Mouse (Mus musculus) induced T-regulatory cell, adult 2 months (primary cell): ENCODE measurements around the gene Celf5.
A peak's percentile ranks its signal among the peaks of the same experiment; 100 is the strongest.

Experiments used
- DNase-seq: peaks from one replicate; pipeline ENCODE4 v3.0.0-alpha.2; 2012; ENCODE audit warnings: low read depth

Celf5 gene

DNA sequence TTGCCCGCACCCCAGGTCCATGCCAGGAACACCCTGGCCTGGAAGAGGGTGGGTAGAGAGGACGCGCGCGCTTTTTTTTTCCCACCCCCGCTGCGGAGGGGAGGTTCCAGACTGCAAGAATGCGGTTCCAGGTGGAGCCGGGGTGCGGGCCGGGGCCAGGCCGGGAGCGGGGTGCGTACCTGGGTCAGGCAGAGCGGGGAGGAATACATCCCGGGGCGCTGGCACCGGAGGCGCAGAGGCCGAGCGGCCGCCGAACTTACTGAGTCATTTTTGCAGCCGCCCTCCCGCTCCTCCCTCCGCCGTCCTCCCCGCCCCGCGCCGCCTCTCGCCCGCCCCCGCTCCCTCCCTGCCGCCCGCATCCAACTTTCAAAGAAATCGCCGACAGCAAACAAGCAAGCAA lies 55.6 kb downstream of the Celf5 start:
- DNase-seq: peak; percentile 62

DNA sequence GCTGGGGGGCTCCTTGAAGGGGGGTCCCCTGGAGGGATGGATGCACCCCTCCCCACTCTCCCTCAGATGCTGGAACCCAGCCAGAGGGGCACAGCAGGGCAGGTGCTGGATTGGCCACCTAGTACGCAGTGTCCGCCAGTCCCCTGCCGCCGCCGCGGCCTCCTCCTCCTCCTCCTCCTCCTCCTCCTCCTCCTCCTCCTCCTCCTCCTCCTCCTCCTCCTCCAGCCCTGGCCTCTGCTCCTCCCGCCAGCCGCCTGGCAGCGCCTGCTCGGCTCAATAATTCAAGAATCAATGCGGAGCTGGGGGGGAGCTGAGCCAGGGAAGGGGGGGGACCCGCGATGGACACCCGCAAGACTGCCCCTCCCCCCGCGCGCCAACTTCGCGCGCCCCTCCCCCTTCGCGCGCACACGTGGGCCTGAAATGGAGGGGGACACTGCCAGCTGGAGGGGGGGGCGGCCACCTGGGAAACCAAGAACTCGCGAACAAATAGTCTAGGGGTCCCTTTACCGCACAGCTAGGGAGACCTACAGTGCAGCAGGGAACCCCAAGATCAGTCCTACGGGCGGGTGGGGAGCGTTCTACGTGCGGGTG lies 56.3 kb downstream of the Celf5 start:
- DNase-seq: no peak

DNA sequence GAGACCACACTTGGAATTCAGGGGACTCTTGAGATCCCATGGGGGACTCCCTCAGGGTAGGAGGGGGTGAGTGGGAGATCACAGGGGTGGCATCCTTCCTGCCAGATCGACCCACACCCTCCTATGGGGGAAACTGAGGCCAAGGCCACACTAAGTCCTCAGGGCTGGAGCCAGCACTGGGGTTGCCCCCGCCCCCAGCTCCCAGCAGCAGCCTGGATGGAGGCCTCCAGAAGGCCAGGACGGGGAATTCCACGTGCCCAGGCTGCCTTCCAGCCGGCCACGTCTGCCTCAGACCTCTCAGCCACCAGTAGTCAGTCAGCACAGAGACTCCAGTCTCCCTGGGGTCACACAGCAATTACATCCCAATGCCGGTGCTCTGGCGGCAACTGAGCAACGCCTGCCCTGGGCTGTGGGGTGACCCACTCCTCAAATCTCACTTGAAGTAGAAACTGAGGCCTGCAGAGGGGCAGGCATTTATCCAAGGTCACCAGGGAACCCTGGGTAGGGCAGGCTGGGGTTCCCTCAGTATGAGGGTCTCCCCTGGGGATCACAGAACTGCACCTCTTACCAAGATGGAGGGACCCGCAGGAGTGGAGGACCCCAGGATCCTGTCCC lies 57.2 kb downstream of the Celf5 start:
- DNase-seq: peak; percentile 19

DNA sequence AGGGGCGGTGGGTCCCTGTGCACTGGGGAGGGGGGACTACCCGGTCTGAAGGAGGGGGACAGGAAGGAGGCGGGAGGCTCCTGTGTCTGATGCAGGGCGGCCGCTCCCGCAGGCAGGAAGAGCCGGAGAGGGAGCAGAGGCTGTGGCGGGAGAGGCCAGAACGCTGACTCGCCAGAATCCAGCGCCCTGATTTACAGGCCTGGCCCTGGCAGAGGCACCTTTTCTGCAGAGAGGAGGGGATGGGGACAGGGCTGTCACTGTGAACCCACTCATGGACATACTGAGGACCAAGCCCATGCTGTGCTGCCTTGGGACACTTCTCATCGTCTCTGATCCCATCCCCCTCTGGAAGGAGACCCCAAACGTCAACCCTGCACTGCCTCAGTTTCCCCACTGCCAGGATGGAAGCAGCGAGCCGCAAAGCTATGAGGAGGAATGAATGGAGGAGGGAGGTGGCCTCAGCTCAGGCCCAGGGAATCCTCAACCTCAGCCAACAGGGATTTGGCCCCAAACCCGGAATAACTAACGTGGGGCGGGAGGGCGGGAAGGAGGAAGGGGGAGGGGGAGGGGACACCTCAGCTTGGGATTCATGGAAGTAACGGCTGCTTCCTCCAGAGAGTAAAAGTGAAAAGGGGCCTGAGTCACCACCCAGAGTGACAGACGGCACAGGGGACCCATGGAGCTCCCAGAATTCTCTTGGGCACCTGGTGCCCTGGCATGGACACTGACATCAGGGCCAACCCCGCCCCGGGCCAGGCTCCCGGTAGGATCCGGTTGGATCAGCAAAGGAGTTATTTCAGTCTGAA lies 58.1 kb downstream of the Celf5 start:
- DNase-seq: peak; percentile 9

DNA sequence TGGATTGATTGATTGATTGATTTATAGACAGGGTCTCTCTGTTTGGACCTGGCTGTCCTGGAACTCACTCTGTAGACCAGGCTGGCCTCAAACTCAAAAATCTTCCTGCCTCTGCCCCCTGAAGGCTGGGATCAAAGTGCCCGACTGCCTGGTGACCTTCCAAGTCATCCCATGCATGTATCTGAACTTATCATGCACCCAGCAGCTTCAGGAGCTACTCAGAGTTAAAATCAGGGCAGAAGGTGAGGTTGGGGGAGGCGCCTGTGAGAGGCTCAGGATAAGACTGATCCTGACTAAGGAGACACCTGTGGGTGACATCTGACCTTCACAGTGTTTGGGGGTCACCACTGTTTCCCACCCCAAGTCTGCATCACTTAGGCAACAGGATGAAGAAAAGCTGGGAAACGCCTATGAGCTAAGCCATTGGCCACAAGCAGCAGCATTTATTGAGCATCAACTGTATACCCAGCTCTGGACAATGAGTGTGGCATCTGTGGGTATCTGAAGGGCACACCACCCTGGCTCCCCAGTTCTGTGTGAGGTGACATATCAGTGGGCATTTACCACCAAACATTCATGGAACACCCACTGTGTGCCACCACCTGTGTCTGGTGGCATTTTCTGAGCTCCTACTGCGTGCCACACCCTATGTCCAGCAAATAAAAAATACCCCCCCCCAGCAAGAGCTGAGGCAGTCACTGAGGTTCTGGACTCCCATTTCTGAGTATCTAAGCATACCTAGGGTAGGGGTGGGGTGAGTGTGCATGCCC lies 58.8 kb downstream of the Celf5 start:
- DNase-seq: peak; percentile 14

DNA sequence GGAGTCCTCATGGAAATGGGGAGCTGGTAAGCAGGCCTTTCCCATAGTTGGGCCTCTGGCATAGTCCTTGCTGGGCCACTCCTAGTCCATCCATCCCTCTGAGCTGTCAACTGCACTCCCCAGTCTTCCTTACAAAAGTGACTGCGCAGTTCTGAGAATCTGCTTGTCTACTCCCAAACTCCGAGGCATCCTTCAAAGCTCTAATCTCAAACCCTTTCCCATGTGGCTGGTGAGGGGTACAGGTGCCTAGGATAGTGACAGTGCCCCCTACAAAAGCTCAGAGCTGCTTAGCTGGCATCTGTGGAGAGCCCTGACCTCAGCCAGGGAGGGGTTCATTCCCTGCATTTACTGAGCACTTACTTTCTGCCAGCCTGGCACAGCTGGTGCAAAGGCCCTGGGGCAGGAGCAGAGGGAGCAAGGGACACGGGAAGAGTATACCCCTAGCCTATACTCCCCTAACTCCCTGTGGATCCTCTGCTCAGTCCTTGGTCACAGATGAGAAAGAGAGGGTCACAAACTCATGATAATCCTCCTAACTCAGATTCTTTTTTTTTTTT lies 59.8 kb downstream of the Celf5 start:
- DNase-seq: no peak

DNA sequence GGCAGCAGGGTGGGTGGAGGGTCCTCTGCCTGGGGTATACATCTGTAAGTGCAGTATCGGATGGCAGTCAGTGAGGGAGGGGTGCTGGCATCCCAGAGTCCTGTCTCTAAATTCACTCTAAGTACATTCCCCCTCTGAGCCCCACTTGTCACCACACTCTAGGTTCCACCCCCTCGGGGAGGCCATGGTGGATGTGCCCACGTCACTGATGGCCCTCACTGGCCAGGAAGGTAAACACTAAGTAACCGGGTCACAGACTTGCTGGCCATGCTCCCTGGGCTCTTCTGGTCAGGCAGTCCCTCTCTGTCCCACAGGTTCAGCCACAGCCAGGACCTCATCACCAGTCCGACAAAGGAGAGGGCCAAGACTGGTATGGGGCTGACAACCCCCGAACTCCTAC lies 60.3 kb downstream of the Celf5 start:
- no peak for DNase-seq

DNA sequence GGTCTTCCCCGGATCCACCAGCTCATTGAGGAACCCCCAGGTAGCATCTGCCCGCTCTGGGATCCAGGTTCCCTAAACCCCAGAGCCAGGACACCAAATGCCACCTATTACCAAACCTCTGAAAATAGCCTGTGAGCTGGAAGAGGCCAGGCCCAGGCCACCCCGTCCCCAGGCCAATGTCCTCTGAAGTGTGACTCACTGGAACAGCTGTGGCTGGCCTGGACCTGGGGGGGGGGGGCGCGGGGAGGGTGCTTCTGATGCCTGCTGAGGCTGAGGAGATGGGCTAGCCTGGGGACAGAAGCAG lies 60.8 kb downstream of the Celf5 start:
- no peak for DNase-seq

DNA sequence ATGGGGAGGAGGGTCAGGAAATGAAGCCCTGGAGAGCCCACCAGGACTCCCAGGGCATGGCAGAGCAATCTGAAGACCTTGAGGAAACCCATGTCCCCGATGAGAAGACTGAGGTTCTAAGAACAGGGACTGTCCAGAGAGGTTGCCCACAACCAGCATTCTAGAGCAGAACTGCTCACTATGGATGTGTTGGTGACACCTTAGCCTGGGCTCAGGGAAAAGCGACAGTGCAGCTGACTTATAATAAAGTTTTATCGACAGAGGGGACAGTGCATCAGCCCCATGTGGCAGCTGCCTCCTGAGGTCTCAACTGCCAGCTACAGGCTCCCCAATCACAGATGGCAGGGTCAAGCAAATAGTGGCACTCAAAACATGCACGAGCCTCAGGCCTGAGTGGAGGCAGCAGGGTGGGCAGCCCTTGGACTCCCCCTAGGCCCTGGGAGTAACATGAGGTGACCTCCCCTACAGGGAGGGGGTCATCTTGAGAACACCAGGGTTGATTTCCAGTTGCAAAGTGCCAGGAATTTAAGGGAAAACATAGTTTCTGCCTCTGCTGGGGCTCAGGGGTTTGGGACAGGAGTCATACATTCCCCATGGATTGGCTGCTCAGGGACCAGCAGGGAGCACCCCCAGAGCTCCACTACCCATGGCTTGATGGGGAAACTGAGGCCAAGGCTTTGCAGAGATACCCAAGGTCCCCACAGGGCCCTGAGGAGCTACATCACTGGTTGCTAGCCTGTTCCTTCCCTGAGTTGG lies 61.3 kb downstream of the Celf5 start:
- DNase-seq: no peak

DNA sequence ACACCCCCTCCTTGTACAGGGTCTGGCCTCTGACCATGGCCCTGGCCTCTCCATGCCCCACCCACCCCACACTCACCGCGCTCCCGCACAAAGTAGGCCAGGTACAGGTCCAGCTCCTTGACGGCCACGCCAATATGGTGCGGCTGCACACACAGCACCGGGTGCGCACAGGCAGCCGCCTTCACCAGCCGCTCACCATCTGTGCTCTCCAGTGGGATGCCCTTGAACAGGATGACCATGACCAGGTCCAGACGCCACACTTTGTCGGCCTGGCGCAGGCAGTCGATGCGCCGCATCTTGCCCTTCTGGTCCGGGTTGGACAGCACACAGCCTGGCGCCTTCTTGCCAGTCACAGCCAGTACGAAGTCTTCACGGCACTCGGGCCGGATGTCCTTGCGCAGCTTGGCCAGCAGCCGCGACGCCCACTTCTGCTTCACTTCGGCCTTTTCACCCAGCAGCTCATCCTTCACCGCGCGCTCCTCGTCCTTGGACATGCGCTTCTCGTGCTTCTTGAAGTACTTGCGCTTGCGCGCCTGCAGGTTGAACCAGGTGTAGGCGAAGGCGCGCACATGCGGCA lies 62.2 kb downstream of the Celf5 start:
- no peak for DNase-seq

DNA sequence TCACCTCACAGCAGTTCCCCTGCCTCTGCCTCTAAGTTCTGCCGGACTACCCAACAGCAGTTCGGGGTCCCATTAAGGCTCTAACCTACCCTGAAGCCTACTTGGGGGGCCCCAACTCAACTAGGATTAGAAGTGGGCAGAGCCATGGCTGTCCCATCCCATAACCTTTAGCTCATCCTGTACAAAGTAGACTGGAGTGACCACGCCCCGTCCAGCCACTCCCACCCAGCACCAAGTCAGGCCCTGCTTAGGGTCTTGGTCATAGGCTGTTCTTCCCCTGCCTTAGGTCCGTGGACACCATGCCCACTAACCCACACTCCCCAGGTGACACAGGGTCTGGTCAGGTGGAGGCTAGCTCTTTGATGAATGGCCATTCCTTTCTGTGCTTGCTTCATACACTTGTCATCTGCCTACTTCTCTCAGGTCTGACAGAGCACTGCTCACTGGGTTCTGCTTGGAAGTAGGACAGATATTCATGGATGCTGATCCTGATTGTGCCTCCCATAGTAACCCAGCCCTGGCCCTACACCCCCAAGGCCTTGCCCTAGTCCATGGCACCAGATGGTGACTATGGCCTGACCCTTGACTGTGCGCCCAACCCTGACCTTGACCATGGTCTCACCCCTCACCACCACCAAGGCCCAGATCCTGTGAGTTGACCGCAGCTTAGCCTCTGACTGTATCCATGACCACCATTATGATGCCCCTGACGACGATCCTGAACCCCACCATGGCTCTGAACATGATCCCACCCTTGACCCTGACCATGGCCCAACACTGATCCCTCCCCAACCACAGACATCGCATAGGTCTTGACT lies 63.2 kb downstream of the Celf5 start:
- no peak for DNase-seq

DNA sequence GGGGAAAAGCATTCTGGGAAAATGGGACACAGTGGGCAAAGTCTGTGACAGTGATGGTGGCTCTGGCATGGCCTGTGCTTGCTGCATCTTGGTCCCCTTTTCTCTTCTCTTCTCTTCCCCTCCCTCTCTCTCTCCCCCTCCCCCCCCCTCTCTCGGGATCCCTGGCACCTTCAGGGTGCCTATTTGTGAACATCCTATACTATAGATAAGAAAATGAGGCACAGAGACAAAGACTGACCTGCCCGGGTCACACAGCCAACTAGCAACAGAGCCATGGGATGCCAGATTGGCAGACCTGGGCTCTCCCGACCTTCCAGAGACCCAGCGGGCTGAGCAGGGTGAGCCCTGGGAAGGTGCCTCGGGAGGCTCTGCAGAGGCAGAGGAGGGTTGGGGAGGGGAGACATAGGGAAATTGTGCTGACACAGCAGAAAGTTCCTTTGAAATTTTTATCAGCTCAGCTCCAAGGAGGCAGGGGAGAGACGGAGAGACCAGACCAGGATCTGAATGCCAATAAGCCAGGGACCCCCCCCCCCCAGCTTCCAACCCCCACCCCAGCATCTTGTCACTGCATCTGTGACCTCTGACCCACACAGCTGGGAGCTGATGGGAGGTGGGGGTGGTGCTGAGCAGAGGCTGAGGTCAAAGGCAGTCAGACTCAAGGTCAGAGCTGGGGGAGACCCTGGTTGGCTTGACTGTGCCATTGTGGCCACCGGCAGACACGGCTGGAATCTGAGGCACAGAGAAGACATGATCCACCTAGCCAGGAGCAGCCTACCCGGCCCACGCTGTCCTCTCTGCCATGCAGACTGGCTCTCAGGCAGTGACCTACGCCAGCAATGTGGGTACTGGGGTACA lies 64.1 kb downstream of the Celf5 start:
- no peak for DNase-seq

DNA sequence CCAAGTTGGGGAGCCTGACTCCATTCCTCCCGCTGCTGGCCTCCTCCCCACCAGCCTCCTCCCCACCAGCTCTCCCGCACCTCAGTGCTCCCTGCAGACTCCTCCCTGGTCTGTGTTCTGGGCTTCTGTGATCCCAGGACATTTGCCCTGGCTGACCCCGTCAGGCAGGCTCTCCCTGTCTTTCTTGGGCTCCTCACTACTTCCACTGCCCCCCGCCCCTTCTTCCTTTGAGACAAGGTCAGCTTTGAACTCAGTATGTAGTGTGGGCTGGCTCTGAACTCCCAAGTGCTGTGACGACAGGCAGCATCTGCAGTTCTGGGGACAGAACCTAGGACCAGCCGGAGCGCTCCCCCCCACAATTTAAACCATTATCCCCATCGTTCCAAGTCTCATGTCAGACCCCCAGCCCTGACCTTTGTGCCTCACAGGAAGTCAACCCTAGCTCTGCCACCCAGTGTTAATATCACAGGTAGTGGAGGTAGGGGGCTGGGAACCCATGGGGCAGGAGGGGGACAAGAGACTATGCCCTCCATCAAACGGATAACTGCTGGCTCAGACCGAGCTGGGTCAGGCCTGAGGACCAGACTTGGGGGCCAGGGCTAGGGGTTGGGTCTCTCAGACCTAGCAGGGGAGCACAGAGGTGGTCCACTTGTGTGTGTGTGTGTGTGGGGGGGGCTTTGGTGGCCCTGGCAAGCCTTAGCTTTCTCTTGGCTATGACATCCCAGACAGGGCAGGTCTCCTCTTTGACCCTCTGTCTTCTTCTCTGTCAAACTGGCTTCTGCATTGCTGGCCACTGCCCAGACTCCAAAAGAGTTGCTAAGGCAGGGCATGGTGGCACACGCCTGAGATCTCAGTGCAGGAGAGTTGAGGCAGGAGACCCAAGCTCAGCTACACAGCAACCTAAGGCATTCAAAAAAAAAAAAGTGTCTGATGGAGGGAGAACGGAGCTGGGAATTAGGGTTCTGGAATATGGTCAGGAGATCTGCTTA lies 65.0 kb downstream of the Celf5 start:
- DNase-seq: no peak

DNA sequence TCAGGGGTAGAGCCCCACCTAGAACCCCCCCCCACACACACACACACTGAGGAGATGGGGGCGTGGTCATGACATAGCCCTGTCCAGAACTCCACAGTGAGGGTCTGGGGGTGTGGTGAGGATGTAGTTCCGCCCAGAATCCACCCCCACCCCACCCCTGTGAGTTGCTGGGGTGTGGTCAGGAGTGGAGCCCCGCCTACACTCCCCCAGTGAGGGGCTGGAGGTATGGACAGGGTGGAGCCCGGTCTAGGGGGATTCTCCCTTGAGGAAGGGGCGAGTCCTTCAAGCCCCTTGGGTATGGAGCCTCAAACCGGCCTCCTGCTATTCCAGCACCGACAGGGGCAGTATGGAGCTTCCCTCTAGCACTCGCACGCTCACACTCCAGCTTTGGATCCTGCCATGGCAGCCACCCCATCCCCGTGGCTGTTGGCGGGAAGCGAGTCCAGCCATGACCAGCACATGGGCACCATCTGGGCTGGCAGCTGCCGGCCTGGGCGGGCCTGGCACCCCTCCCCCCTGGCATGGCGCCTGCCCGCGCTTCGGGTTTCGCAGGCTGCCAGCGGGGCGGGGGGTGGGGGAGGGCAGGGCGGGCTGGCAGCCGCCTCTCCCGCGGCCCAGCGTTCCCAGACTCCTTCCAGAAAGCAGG lies 65.8 kb downstream of the Celf5 start:
- peak; percentile 45 for DNase-seq

DNA sequence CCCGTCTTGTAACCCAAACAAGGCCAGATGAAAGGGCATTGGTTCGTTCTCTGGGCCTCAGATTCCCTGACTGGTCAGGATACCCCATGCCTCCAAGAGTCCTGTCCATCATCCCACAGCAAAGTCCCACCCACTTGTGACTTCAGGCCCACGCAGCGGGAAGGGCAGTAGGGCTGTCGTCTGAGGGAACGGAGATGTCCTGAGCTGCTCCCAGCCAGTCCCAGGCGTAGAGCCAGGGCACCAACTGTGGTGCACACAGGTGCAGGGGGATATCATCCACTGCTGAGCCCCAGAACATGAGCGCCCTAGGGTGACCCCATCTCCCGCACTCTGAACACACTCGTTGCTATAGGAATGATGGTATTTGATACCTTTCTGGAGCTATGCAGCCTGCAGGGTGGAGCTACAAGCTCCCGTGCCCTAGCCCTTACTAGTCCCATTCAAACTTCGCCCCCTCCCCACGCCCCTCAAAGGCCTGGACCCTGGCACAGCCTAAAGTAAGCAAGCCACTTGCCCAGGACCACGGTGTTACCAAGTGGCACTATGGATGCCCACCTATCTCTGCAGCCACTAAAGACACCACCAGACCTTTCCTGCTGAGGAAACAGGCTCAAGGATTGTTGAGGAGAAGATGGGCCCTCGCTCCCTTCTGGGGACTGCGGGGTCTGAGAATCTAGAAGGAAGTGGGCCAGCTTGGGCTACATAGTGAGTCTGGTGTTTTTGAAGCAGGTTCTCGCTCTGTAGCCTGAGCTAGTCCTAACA lies 66.8 kb downstream of the Celf5 start:
- DNase-seq: no peak

DNA sequence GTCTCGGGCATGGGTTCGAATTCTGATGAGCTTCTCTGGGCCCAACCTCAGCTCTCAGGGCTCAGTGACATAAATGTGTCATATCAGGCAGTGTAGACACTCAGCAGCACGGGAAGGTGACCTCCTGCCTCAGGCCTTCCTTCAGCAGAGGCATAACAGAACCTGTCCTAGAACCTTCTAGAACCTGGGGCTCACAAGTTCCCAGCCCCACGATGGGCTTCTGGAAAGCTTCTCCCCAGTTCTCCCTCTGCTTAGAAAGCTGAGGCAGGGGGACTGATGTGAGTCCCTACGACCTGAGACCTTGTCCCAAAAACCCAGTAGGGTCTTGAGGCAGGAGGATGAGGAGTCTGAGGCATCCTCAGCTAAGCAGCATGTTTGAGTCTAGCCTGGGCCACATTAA lies 67.4 kb downstream of the Celf5 start:
- DNase-seq: no peak

DNA sequence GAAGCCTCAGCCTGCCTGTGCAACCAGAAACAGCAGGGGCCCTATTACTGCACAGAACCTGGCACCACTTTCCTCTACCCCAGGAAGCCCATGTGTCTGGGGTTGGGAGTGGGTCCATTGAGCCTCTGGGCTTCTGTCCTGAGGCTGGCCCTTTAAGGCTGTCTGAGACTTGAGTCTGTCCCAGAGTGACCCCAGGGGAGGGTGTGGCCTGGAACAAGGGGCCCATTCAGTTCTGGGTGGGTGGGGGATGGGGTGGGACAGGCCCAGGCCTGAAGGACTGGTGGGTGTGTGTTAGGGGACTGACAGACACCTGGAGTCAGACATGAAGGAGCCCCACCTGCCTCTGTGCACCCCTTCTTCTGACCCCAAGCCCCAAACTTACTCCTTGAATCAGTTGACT lies 67.8 kb downstream of the Celf5 start:
- no peak for DNase-seq
